Mouse (Mus musculus): ENCODE data around the gene Csnk1d. TPM values are rescaled to one million over a fixed set of nuclear protein-coding genes. Genes with fewer than 3 reads are reported as not detected.

Csnk1d gene
- total RNA-seq, 2 experiments from 2014 or later: 133 to 136 TPM

DNA sequence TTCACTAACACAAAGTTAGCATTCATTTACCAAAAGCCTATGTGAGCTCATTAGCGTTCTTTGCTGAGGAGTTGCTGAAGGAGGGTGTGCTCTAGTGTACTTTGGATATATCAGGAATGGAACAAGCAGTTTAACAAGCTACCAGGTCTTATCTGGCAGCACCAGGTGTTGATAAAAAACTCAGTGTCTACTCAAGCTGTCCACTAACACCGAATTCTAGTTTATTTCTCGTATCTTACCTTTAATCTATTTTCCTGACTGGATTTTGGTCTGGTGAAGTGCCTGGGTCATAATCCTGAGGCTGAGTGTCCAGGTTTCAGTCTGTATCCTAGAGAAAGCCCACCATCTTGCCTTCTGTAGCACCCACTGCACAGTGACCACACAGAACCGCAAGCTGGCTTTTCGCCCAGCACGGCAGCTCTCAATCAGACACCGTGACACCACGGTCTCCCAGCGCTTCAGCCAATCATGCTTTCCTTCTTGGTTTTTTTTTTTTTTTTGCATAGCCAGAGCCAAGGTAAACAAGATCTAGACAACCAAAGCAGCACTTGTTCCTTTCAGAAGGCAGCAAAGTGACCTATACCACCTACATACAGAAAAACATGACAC lies 10.6 kb downstream of the Csnk1d start:
- Histone ChIP-seq H3K4me3 (no peak overlapping the region), H3K27ac (peak overlapping the region; percentile 44; the same call in 1 of the 2 replicates)
- no peak for TF ChIP-seq CTCF (conservative IDR thresholded peaks at IDR 0.05)
- no peak for DNase-seq (ENCODE audit: low spot score in 2 of 2)

DNA sequence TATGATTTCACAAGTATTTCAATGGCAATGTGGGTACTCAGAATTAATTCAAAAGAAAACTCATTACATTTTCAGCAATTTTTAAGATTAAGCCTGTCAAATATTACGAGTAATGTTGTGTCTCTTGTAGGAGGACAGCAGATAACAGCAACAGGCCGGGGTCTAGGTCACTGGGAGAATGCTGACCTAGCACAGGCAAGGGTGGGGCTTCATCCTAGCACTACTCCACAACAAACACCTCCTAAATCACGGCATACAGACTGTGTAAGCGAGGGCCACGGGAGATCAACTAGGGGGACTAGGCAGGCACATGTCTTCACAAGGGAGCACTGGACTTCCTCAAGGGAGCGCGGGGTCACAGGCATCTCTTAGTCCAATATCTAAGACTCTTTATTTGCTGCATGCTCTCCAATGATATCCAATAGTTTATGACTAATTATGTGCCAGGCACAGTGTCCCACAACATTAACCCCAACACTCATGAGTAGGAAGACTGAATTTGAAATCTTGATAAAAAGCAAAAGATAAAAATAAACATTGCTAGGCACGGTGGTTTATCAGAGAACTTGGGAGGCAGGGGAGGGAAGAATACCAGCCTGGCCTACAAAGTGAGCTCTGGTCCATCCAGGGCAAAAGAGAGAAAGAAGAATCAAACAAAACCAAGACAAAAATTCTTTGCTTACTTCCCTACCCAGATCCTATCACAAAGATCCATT lies 11.3 kb downstream of the Csnk1d start:
- no peak overlapping the region for H3K4me3 ChIP-seq
- H3K27ac ChIP-seq: no peak overlapping the region; the same call in 1 of the 2 replicates
- DNase-seq (ENCODE audit: low spot score in 2 of 2): no peak
- no peak for TF ChIP-seq CTCF (conservative IDR thresholded peaks at IDR 0.05)

DNA sequence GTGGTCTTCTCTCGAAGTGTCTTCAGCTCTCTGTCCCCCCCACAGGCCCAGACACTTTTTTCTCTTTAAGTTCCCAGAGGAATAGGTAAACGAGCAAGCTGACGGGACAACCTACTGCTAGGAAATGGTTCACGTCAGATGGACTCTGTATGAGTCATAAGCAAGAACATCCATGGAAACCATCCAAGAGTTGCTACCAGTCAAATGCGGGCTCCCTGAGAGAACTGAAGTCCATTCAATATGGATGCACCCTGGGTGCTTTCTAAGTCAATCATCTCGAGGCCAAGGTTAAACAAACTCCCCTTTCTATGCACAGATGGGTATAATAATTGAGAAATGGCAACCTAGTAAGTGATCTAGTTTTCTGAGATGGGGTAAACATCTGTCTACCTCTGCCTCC lies 17.8 kb downstream of the Csnk1d start:
- Histone ChIP-seq H3K4me3 (no peak overlapping the region), H3K27ac (0 out of 2 replicates have a peak overlapping the region, but pooled peaks have one; percentile 20)
- no peak for TF ChIP-seq CTCF (conservative IDR thresholded peaks at IDR 0.05)
- no peak for DNase-seq (ENCODE audit: low spot score in 2 of 2)

DNA sequence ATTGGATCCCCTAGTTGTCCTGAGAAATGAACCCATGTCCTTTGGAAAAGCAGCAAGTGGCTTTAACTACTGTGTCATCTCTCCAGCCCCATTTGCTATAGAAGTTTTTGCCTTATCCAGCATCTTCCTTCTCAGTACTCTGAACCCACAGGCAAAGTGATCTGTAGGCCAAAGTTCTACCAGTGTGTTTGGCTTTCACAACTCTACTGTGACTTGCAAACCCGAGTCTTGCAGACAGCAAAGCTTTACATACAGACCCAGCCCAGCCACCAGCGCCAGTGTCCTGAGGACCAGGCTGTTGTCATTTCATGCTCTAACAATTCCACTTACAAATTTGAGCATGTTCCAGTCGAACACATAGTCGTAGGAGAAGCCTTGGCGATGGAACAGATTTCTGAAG lies 19.9 kb downstream of the Csnk1d start:
- Histone ChIP-seq H3K27ac (no peak overlapping the region), H3K4me3 (no peak overlapping the region)
- no peak for DNase-seq (ENCODE audit: low spot score in 2 of 2)
- TF ChIP-seq CTCF (conservative IDR thresholded peaks at IDR 0.05): no peak

DNA sequence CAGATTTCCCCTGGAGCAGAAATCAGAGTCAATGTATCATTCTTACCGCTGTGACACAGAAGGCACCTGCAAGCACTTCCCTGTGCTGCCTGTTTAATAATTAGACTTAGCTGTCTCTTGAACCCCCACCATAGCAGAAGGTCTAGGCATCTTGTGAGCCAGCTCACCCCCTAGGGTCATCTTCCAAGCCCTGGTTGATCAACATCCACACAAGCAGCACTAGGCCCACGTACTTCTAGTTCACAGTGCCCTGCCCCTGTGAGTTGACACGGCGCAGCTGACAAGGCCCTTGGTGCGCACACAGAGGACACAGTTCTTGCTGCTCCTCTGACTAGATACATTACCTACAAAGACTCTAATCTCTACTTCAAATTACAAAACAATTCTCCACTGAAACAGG lies 21.4 kb downstream of the Csnk1d start:
- no peak for DNase-seq (ENCODE audit: low spot score in 2 of 2)
- no peak for TF ChIP-seq CTCF (conservative IDR thresholded peaks at IDR 0.05)
- Histone ChIP-seq H3K27ac (no peak overlapping the region), H3K4me3 (no peak overlapping the region)

DNA sequence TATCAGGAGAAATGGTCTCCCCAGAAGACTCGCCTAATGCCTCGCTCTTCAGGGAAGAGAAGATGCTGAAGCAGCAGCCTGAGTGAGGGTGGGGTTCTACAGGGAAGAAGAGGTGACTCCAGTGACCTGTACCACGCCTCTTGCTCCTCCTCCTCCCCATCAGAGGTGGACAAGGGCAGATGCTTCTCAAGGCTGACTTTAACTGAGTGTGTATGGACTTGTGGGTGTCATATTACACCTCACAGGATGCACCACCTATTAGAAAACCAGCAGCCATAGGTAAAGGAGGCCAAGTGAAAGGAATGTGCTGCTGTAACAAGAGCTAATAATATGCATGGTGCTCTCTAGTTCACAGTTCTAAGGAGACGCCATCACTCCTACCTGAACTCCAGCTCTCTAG lies 25.5 kb downstream of the Csnk1d start:
- Histone ChIP-seq H3K4me3 (no peak overlapping the region), H3K27ac (no peak overlapping the region)
- DNase-seq (ENCODE audit: low spot score in 2 of 2): no peak
- TF ChIP-seq CTCF (conservative IDR thresholded peaks at IDR 0.05): no peak

DNA sequence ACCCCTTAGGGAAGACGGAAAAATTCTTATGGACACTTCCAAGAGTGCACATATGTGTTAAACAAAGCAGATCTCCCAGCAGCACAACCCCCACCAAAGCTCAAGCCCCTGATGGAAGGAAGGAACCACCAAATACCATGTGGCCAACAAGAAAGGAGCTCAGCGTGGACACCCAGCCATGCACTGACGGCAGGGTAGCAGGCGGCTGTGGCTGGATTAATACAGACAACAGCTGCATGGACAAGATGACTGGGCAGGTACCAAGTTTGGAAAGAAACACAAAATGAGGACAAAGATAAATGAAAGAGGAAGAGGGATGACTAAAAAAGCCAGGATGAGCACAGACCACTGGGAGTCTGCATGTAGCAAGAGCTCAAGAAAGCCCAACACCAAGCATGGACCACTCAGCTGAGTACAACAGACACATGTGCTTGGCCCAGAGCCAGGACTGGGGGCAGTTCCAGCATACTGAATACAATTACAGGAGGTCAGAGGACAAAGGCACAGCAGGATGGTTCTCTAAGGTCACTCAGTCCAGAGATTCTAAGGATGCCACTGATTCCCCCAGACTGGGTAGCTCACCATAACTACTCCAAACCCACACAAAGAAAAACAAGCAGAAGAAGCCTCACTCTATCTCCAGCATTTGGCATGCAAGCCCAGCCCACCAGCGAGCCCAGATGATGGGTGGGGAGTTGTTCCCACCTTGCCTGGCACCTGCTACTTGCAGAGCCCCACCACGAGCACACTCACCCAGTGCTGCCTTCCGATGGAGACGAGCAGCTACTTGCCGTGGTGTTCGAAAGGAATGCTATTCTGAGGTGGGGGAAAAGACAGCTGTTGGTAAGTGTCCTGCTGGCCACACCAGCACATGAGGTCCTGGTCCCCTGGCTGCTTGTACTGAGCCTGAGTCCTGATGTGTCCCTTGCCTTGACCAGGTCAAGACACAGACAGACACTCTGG lies 26.7 kb downstream of the Csnk1d start:
- Histone ChIP-seq H3K4me3 (no peak overlapping the region), H3K27ac (no peak overlapping the region)
- TF ChIP-seq CTCF (conservative IDR thresholded peaks at IDR 0.05): no peak
- no peak for DNase-seq (ENCODE audit: low spot score in 2 of 2)

DNA sequence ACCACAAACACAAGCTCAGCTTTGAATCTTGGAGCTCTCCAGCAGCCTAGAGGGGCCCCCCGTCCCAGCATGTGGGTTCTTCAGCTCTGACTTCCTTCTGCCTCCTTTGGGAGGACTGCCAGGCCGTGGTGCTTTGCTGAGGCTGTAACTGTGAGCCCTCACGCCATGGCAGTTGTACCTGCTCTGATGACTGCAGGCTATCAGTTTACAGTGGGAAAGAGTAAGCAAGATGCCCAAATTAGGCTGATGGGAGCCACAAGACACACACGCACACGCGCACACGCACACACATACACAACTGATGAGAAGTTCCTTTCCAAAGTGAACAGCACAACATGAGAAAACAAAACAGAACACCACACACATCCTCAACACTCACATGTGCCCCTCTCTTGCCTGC lies 28.2 kb downstream of the Csnk1d start:
- no peak overlapping the region for H3K4me3 ChIP-seq
- DNase-seq (ENCODE audit: low spot score in 2 of 2): no peak
- no peak for TF ChIP-seq CTCF (conservative IDR thresholded peaks at IDR 0.05)
- no peak overlapping the region for H3K27ac ChIP-seq

DNA sequence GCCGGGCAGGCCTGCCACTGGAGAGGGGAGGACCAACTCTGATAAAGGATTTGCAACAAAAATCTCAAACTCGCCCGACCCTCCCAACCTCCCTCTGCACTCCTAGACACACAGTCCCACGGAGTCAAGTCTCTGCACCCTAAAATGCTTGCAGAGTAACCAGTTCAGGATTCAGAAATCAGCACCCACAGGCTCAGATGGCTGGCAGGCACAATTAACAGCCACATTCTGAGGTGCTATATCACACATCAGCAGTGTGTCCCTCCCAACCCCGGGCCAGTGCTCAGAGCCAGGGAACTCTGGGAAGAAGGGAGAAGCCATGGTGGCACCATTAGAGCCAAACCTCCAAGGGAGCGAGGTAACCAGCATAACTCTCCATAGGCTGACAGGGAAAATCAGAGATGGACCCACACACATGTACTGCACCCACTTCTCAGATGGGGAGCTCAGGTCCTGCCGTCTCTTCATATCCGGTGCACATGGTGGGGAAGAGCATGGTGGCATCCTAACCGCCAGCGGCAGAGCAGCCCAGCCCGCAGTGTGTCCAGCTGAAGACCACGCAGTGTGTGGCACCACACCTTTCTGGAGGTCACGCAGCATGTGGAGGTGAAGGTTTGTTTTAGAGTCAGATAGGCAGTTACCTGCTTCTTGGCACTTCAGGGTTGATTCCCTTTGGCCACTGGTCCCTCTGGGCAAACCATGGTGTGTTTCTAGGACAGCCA lies 28.9 kb downstream of the Csnk1d start:
- Histone ChIP-seq H3K4me3 (no peak overlapping the region), H3K27ac (no peak overlapping the region)
- no peak for TF ChIP-seq CTCF (conservative IDR thresholded peaks at IDR 0.05)
- no peak for DNase-seq (ENCODE audit: low spot score in 2 of 2)

DNA sequence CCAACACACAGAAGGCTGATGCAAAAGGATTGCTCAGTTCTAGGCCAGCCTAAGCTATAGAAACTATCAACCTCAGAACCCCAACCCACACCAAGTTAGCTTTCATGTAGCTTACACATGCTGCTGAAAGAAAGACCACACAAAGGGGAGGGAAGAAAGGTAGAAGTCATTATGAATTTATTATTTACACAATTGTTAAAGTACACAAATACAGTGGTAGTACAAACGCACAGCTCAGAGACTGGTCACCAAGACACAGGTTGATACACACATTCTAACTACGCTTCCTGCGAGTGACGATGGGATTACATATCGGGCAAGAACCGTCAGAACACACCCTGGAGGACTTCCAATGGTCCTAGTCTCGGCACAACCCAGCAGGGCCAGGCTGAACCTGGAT lies 29.5 kb downstream of the Csnk1d start:
- no peak for DNase-seq (ENCODE audit: low spot score in 2 of 2)
- no peak for TF ChIP-seq CTCF (conservative IDR thresholded peaks at IDR 0.05)
- no peak overlapping the region for H3K4me3 ChIP-seq
- no peak overlapping the region for H3K27ac ChIP-seq

DNA sequence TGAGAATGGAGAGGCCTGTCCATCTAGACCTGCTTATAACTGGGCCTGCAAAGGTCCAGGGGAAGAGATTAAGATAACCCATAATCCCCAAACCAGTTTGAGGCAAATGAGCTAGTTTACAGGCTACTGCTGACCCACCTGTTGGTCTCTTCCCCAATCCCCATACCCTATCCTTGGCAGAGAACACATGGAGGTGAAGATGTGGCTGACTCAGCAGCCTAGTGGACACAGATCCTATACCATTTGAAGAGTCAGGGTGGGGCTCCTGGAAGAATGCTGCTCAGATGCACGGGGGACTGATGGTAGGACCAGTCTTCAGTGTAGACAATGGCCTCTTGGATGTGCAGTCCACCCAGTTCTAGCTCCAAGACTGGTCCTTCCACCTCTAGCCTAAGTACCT lies 30.9 kb downstream of the Csnk1d start:
- no peak for TF ChIP-seq CTCF (conservative IDR thresholded peaks at IDR 0.05)
- no peak for DNase-seq (ENCODE audit: low spot score in 2 of 2)
- no peak overlapping the region for H3K27ac ChIP-seq
- H3K4me3 ChIP-seq: no peak overlapping the region

DNA sequence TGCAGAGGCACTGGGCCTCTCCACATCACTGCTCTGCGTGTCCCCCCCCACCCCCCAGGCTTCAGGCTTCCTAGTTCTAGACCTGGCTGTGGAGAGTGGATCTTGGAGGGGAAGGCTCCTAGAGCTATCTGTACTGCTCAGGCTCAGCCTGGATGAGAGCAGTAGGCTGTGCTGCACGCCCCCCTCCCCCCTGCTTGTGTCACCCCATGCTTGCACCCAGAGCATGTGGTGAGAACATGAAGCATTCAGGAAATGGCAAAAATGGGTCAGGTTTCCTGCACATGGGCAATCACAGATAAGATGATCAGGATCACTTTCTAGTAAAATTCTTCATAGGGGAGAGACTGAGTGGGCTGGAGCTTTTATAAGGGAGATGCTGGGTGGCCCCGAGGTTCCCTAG lies 31.6 kb downstream of the Csnk1d start:
- H3K27ac ChIP-seq: no peak overlapping the region
- no peak for DNase-seq (ENCODE audit: low spot score in 2 of 2)
- no peak overlapping the region for H3K4me3 ChIP-seq
- TF ChIP-seq CTCF (conservative IDR thresholded peaks at IDR 0.05): no peak

Data from layer of hippocampus, adult 2 months (tissue).